Mouse (Mus musculus) adrenal gland, adult 18-20 months (tissue): ENCODE measurements around the gene Gm37240. TPM values are rescaled to one million over a fixed set of nuclear protein-coding genes. Genes with fewer than 3 reads are reported as not detected.

Source experiments
- DNase-seq, 2 experiments: peaks; one replicate each; pipeline ENCODE4 v3.0.0; 2021 to 2022; ENCODE audit warnings: low spot score in 2 of 2
- total RNA-seq, 2 experiments: library from RNA; stranded (reverse); gene quantifications; 1 replicate in 1 of 2; 2 replicates in 1 of 2; pipeline ENCODE4 v1.2.3; 2021

Gene Gm37240
- total RNA-seq, 2 experiments from 2014 or later = 5.7 to 7.9 TPM

GRCm38 (mm10) chr3:85829047-85829446 lies 58.3 kb downstream of the Gm37240 start:
- no peak for DNase-seq

GRCm38 (mm10) chr3:85827815-85828214 lies 59.5 kb downstream of the Gm37240 start:
- DNase-seq = no peak

GRCm38 (mm10) chr3:85827283-85827682 lies 60.0 kb downstream of the Gm37240 start:
- no peak for DNase-seq

- no peak for DNase-seq
Measured at GRCm38 (mm10) chr3:85820839-85821548, 66.3 kb downstream of the Gm37240 start.

GRCm38 (mm10) chr3:85819319-85819718 lies 68.0 kb downstream of the Gm37240 start:
- no peak for DNase-seq

- no peak for DNase-seq
Measured at GRCm38 (mm10) chr3:85817191-85817590, 70.1 kb downstream of the Gm37240 start, which contains the start of gene Fam160a1. Gene Fam160a1, minus strand, starts transcription at chr3:85817291.

GRCm38 (mm10) chr3:85814241-85814640 lies 73.1 kb downstream of the Gm37240 start:
- DNase-seq = peak; percentile 37 to 46

- no peak for DNase-seq
Measured at GRCm38 (mm10) chr3:85813101-85814014, 74.0 kb downstream of the Gm37240 start.

- DNase-seq = no peak
Measured at GRCm38 (mm10) chr3:85812010-85812409, 75.3 kb downstream of the Gm37240 start.

GRCm38 (mm10) chr3:85793166-85793565 lies 94.2 kb downstream of the Gm37240 start:
- DNase-seq = no peak

GRCm38 (mm10) chr3:85789748-85790147 lies 97.6 kb downstream of the Gm37240 start:
- DNase-seq = no peak

- no peak for DNase-seq
Measured at GRCm38 (mm10) chr3:85786501-85786900, 100.8 kb downstream of the Gm37240 start.

GRCm38 (mm10) chr3:85780906-85781305 lies 106.4 kb downstream of the Gm37240 start:
- DNase-seq = no peak

- no peak for DNase-seq
Measured at GRCm38 (mm10) chr3:85780332-85780731, 107.0 kb downstream of the Gm37240 start.

GRCm38 (mm10) chr3:85777841-85778240 lies 109.5 kb downstream of the Gm37240 start:
- no peak for DNase-seq

- DNase-seq = no peak
Measured at GRCm38 (mm10) chr3:85777356-85777755, 110.0 kb downstream of the Gm37240 start.

GRCm38 (mm10) chr3:85776707-85777106 lies 110.6 kb downstream of the Gm37240 start:
- DNase-seq = no peak

GRCm38 (mm10) chr3:85776126-85776525 lies 111.2 kb downstream of the Gm37240 start:
- no peak for DNase-seq

- DNase-seq = peak in 1 of 2 experiments; percentile 30
Measured at GRCm38 (mm10) chr3:85773886-85774285, 113.4 kb downstream of the Gm37240 start.

- no peak for DNase-seq
Measured at GRCm38 (mm10) chr3:85773425-85773824, 113.9 kb downstream of the Gm37240 start.

GRCm38 (mm10) chr3:85764937-85765337 lies 122.4 kb downstream of the Gm37240 start:
- no peak for DNase-seq
